27 mouse cellular contexts compared by ENCODE assay signal in the genomic region with DNA sequence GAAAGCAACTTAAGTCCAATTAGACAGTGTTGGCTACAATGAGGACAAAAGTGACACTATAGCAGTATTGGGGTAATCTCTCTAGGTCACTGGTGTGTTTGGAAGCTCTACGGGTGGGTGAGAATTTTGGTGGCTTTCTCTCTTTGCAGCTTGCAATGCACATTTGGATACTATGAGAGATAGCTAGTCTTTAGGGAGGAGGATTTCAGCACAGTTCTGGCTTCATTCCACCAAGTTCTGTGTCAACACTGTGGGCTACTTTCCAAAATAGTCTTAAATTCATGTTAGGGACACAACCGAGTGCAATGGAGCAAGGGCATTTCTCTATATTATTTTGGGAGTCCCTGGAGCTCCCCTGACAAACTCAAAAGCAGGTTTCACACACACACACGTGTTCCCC. TPM values are rescaled to one million over a fixed set of nuclear protein-coding genes. Genes with fewer than 3 reads are reported as not detected.
A peak's percentile ranks its signal among the peaks of the same experiment; 100 is the strongest.
DNase-seq lines count a peak whose midpoint lies in the region; ATAC-seq and TF ChIP-seq lines count a peak whose summit lies in the region.
"Had no signal": no experiment of that assay in that cellular context is flagged by ENCODE, and none has a peak within 500 bp of the region (broad histone marks: within the 10 kb centered on the region; RNA-seq: fewer than 3 reads in every experiment).

No protein-coding gene starts in this region.

- H3K4me3 ChIP-seq in liver, adult 2 months (ENCODE audit: insufficient read depth, low read depth, low read length), result no peak overlapping the region
- no peak overlapping the region for H3K4me3 ChIP-seq in liver, embryonic 12.5 days
- H3K4me3 ChIP-seq: forebrain, embryonic 10.5 days; forebrain, embryonic 13.5 days; heart, embryonic 12.5 days; heart, embryonic 15.5 days; hindbrain, embryonic 10.5 days; hindbrain, embryonic 13.5 days; intestine, embryonic 15.5 days had no signal

- no peak overlapping the region for H3K9ac ChIP-seq in liver, adult 2 months (ENCODE audit: low read depth, low read length)
- no peak overlapping the region for H3K9ac ChIP-seq in liver, embryonic 12.5 days
- H3K9ac ChIP-seq: forebrain, embryonic 13.5 days; heart, embryonic 12.5 days; heart, embryonic 15.5 days; hindbrain, embryonic 13.5 days; intestine, embryonic 15.5 days had no signal

- H3K4me1 ChIP-seq in liver, adult 2 months (ENCODE audit: control insufficient read depth, insufficient read depth, low read length), result no peaks in the 10 kb centered on the region
- no peaks in the 10 kb centered on the region for H3K4me1 ChIP-seq in liver, embryonic 12.5 days
- H3K4me1 ChIP-seq: forebrain, embryonic 10.5 days; forebrain, embryonic 13.5 days; heart, embryonic 12.5 days; heart, embryonic 15.5 days; hindbrain, embryonic 10.5 days; hindbrain, embryonic 13.5 days; intestine, embryonic 15.5 days had no signal

- 59% methylated on average over 3 of the region's 3 CpGs for whole genome bisulfite sequencing in liver, adult 2 months
- 55% methylated on average over 3 of the region's 3 CpGs for WGBS in liver, embryonic 12.5 days (ENCODE audit: insufficient replicate concordance)

- TF ChIP-seq CTCF in liver, adult 2 months (IDR thresholded peaks at IDR 0.05; ENCODE audit: low read depth, low read length), result no peak

- DNase-seq in adrenal gland, adult 8-10 months, result peak; percentile 9
- no peak for DNase-seq in adrenal gland, postnatal 4 days (ENCODE audit: low spot score in 2 of 2)
- peak; percentile 1 for DNase-seq in liver, adult 2 months (ENCODE audit: extremely low read depth, low read depth, low spot score)
- peak; percentile 21 for DNase-seq in ovary, postnatal 14 days (ENCODE audit: low spot score)
- DNase-seq in ovary, postnatal 10 days (ENCODE audit: low spot score), result no peak
- DNase-seq: B cell, adult 2 months; cerebellum, adult 18-20 months; cerebellum, adult 9-10 months; cerebellum, postnatal 14 days; gastrocnemius, postnatal 25 days; heart, adult 18-20 months; heart, postnatal 10 days; heart, postnatal 36 days had no signal

- no peak for ATAC-seq in liver, embryonic 12.5 days
- ATAC-seq in monocyte, adult 5-6 weeks (replicated peaks; ENCODE audit: insufficient number of reproducible peaks, low FRiP score, low TSS enrichment, poor library complexity, severe bottlenecking), result no peak
- ATAC-seq: forebrain, embryonic 13.5 days; forebrain, embryonic 16.5 days; hindbrain, embryonic 16.5 days; intestine, embryonic 15.5 days; Patski had no signal

- no peak overlapping the region for H3K4me2 ChIP-seq in liver, embryonic 12.5 days
- H3K4me2 ChIP-seq: forebrain, embryonic 13.5 days; heart, embryonic 12.5 days; heart, embryonic 15.5 days; hindbrain, embryonic 13.5 days; intestine, embryonic 15.5 days had no signal

- TF ChIP-seq POLR2A in liver, adult 2 months (IDR thresholded peaks at IDR 0.05; ENCODE audit: extremely low read depth, insufficient read depth, low read length), result no peak

- H3K27me3 ChIP-seq in liver, adult 2 months (ENCODE audit: control insufficient read depth, insufficient read depth, low read length), result no peaks in the 10 kb centered on the region
- H3K27me3 ChIP-seq in liver, embryonic 12.5 days (replicated peaks), result no peaks in the 10 kb centered on the region
- H3K27me3 ChIP-seq: CH12.LX; forebrain, embryonic 13.5 days; heart, embryonic 12.5 days; heart, embryonic 15.5 days; hindbrain, embryonic 13.5 days; intestine, embryonic 15.5 days; Patski had no signal

- no peak overlapping the region for H3K27ac ChIP-seq in liver, adult 2 months (replicated peaks; ENCODE audit: insufficient read depth, low read depth, low read length)
- H3K27ac ChIP-seq in liver, embryonic 12.5 days, result no peak overlapping the region
- H3K27ac ChIP-seq: forebrain, embryonic 10.5 days; forebrain, embryonic 13.5 days; heart, embryonic 15.5 days; hindbrain, embryonic 10.5 days; hindbrain, embryonic 13.5 days; intestine, embryonic 15.5 days had no signal

- H3K36me3 ChIP-seq in liver, adult 2 months (ENCODE audit: control insufficient read depth, insufficient read depth, low read length), result no peaks in the 10 kb centered on the region
- no peaks in the 10 kb centered on the region for H3K36me3 ChIP-seq in liver, embryonic 12.5 days
- H3K36me3 ChIP-seq: forebrain, embryonic 10.5 days; G1E; heart, embryonic 12.5 days; heart, embryonic 15.5 days; hindbrain, embryonic 10.5 days; hindbrain, embryonic 13.5 days; intestine, embryonic 15.5 days had no signal

- H3K79me2 ChIP-seq in liver, adult 2 months (ENCODE audit: control insufficient read depth, insufficient read depth, low read length), result no peaks in the 10 kb centered on the region

- H3K9me3 ChIP-seq in liver, embryonic 12.5 days (replicated peaks), result no peaks in the 10 kb centered on the region
- H3K9me3 ChIP-seq: forebrain, embryonic 10.5 days; forebrain, embryonic 13.5 days; G1E; heart, embryonic 12.5 days; heart, embryonic 15.5 days; hindbrain, embryonic 10.5 days; hindbrain, embryonic 13.5 days; intestine, embryonic 15.5 days had no signal

RNA-seq across cellular contexts. Expression of a gene that starts 58.3 kb away (rescaled TPM):
- under 1 TPM in 1 of 4 experiments, not detected in 3; 0.42 TPM for total RNA-seq in adrenal gland, adult 8-10 months (2022)
- under 1 TPM; 0.31 to 0.37 TPM for total RNA-seq in adrenal gland, postnatal 4 days (2021)
- total RNA-seq in liver, adult 2 months (2014; rRNA removed), result 0.07 TPM in 1 of 2 replicates, not detected in the other
- not detected in 2 replicates for polyA plus RNA-seq in liver, adult 2 months (2012; rRNA removed)
- 0.12 and 0.15 TPM in 2 replicates for polyA plus RNA-seq in liver, embryonic 12.5 days (2016; fragmentation: Nextera tagmentation; extraction: Ambion mirVana)
- not detected in 3 replicates for total RNA-seq in monocyte, adult 5-6 weeks (2017)
- total RNA-seq: CH12.LX; heart, adult 18-20 months; heart, postnatal 10 days; heart, postnatal 36 days had no signal
- polyA plus RNA-seq: G1E, Patski had no signal

Comparison
In these comparisons a context has a peak if more than half of its experiments do, and no peak if none do; other contexts are left out.
1. DNase-seq: peak in adrenal gland, adult 8-10 months (single experiment), liver, adult 2 months (single experiment) and ovary, postnatal 14 days (single experiment); none in adrenal gland, postnatal 4 days (0 of 2) and ovary, postnatal 10 days (single experiment).